Mouse (Mus musculus) monocyte, adult 5-6 weeks (primary cell): Measurements from ENCODE around the gene Slc43a1. TPM values are rescaled to one million over a fixed set of nuclear protein-coding genes. Genes with fewer than 3 reads are reported as not detected.
"Not testable (repeated sequence)": the region's sequence is repeated elsewhere in the genome, so short reads cannot be mapped to it uniquely, and the experiment has no call there.

Source experiments
- ATAC-seq: fragments of 153-309, 156-312 bp; replicated peaks from 2 replicates; pipeline ENCODE4 v1.8.0; 2017; ENCODE audit warnings: mild to moderate bottlenecking; ENCODE audit not compliant: low TSS enrichment, insufficient number of reproducible peaks, severe bottlenecking, poor library complexity, low FRiP score
- total RNA-seq: library from RNA; stranded (forward); fragments of 200-1000, 200-491, 200-594 nt; gene quantifications from 3 replicates; pipeline ENCODE4 v1.2.3, GENCODE M21; 2017

The Slc43a1 gene
- total RNA-seq, 1 experiment from 2014 or later, result not detected

DNA sequence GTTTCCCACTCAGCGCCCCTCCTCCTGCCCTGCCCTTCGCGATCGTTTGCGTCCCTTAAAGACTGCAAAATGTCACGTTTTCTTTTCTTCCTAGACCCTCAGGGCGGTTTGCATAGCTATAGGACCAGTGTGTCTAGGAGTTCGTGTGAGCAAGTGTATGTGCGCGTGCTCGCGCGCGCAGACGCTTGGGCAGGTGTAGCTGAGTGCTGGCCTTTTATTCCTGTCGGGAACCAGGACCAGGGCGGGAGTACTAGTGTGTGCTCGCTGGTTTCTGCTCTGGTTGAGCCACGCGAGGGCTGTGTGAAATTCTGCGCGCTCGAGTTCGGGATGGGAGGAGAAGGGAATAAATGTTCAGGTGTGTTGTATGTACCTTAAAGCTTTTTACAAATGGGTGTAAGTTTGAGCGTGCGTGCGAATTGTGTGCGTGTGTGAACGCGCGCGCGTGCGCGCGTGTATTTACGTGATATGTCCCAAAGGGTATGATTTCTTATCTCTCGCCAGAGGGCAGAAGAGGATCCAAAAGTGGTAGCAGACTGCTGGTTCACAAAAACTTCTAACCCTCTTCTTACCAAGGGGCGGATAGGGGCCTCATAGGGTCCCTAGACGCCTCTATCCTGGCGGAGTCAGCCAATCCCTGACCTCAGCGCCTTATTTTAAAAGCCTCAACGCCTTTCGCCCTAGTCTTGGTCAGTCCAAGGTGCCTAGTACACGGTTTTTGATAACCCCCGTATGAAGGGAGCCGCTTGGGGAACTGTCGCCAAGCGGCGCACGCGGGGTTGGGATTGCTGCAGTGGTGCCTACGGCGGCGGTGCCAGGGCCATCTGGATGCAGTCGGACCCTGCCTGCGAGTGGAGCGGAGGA lies 49.0 kb downstream of the Slc43a1 start:
- ATAC-seq, result no peak

DNA sequence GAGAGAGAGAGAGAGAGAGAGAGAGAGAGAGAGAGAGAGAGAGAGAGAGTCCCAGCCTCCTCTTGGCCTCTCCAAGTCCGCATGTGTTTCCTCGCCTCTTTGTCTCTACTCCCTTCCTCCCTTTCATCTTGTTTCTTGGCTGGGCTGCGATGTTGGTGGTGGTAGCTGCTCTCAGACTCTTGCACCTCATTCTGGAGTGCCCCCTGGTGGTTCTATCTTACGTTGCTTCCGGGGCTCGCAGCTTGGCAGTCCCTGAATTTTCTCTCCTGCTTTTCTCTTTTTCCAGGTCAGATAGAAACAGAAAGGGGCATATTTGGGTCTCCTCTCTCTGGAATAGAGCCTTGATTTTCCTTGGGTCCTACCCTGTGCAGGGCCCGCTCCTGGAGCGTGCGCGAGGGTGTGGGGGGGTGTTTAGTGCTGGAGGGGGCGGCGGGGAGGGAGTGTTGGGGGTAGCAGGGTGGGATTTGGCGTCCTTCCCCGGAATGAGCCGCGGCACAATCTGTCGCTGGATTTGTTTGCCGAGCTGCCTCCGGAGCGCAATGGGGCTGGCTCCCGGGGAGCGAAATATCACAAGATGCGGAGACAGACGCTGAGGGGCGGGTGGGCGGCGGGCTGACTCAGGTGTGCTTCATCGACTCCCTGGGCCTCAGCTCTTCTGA lies 50.1 kb downstream of the Slc43a1 start:
- ATAC-seq, result 0 out of 2 replicates have a peak, but pooled peaks have one; percentile 42

DNA sequence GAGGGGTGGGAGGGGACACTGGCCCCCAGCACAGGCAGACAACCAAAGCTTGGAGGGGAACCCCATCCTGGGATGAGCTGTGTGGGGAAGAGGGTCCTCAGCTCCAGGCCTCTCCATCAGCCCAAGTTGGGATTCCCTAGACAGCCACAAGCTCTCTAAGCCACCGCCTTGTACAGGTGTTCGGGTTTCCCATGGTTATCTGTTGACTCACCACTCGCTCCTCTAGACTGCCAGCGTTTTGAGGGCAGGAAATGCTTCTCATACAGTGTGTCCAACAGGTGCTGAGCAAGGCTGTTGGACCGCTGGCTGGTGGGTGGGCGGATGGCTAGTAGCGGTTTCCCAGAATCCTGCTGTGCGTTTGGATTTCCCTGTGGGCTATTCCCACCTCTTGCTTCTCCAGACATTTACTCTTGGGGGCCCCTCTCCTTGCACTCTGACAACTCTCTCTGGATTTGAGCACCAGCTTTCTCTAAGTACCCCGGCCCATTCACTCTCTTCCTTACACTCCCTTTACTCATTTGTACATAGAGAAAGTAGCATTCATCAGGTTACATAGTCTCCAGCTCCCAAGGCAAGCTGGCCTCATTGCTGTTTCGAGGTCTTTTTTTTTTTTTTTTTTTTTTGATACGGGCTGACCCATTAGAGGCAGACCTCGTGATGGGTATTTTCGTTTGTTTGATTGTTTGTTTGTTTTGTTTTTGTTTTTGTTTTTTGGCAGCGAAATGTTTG lies 50.8 kb downstream of the Slc43a1 start:
- no peak for ATAC-seq

DNA sequence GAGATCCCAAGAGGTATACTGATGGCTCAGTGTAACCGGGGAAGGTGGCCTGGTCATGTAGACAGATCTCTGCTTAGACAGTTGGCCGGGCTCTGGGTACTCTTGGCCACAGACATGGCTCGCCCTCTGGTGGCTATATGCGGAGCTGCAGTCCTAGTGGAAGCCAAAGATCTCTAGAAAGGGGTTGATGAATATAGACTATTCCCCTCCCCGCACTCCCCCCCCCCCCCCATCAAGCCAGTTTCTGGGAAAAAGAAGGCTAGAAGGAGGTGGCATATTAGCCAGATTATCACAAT lies 51.3 kb downstream of the Slc43a1 start:
- ATAC-seq, result peak; percentile 61

DNA sequence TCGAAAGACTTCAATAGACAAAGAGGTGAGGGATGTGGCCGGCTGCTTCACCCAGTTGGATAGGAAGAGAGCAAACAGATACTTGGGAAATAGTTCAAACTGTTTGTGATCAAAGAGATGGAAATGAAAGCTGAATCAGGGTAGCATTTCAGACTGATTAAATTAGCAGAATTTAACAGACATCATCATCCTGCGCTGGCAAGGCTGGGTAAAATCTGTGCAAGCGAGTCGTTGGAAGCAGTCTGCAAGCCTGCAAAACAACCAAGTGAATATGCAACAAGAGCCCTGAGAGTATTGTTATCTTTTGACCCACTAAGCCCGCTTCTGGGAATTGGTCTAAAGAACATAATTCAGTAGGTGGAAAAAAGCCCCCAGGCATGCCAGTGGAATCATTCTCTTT lies 54.7 kb downstream of the Slc43a1 start:
- no peak for ATAC-seq

DNA sequence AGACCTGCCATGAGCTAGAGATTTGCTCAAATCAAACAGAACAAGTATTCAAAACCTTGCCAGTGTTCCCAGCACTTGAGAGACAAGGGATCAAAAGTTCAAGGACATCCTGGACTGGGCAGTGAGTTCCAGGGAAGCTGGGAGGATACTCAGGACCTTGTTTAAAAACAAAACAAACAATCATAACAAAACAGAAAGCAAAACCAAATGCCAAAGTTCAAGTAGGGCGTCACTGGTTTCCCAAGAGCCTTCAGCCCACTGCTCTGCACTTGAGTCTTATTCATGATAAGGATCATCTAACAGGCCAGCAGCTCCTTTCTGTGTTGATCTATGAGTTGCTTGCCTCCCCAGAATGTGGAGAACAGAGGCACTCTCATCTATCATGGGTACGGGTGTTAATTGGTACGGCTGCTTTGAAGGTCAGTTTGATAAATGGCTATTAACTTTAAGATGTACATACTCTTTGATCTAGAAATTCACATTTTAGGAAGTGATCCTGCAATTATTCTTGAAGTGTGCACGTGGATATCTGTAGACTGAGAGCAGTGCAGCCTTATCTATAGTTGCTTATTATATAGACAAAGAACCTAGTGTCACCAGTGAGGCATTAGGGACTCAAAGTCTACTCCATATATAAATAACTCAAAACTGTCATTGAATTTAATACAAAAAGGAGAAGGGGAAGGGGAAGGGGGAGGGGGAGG lies 57.0 kb downstream of the Slc43a1 start:
- no peak for ATAC-seq

DNA sequence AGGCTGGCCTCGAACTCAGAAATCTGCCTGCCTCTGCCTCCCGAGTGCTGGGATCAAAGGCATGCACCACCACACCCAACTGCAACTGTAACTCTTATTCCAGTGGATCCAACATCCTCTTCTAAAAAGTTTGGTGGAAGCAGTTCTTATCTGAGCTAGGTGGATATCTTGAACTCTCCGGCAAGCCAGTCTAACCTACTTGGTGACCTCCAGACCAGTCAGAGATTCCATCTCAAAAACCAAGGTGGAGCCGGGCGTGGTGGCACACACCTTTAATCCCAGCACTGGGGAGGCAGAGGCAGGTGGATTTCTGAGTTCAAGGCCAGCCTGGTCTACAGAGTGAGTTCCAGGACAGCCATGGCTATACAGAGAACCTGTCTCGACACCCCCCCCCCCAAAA lies 58.0 kb downstream of the Slc43a1 start:
- not testable (repeated sequence) for ATAC-seq

DNA sequence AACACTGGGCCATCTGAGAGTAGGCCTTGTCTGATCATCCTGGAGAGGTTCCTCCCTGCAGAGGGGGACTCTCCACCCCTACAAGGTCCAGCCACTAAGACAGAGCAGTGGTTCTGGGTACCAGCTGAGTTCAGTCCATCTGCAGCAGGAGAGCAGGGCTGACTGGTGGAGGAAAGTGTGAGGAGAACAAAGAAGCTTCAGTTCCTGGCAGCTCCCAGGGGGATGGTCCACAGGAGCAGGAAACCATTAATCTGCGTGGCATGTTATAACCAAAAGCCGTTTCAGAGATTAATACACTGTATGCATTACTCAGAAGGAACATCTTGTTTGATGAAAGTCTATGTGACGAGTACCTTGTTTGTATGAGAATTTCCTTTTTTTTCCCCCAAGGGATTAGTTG lies 74.1 kb downstream of the Slc43a1 start:
- ATAC-seq, result no peak

Other genes starting within 250 kb of the Slc43a1 start
- gene Ctnnd1, start 188.1 kb upstream of the Slc43a1 start, total RNA-seq, result 7.9 to 20.7 TPM (median 8.5 TPM) in 3 replicates
- not detected in 3 replicates for gene Btbd18, start 179.8 kb upstream of the Slc43a1 start, total RNA-seq
- 34.9 to 47.7 TPM (median 37.5 TPM) in 3 replicates for gene Selenoh, start 168.1 kb upstream of the Slc43a1 start, total RNA-seq
- 4.1 TPM in 1 of 3 replicates, not detected in the others for gene Gm28635, start 160.8 kb upstream of the Slc43a1 start, total RNA-seq
- gene Med19, start 160.4 kb upstream of the Slc43a1 start, total RNA-seq, result 10.5 to 19.9 TPM (median 11.5 TPM) in 3 replicates
- 20.9 to 31.5 TPM (median 22.4 TPM) in 3 replicates for gene Tmx2, start 159.7 kb upstream of the Slc43a1 start, total RNA-seq
- gene Zdhhc5, start 123.7 kb upstream of the Slc43a1 start, total RNA-seq, result 22.4 to 46.2 TPM (median 25.7 TPM) in 3 replicates
- 29.1 to 46.4 TPM (median 29.3 TPM) in 3 replicates for gene Clp1, start 111.5 kb upstream of the Slc43a1 start, total RNA-seq
- not detected in 3 replicates for gene Ypel4, start 104.8 kb upstream of the Slc43a1 start, total RNA-seq
- not detected in 3 replicates for gene Gm19426, start 95.2 kb upstream of the Slc43a1 start, total RNA-seq
- gene Serping1, start 63.4 kb upstream of the Slc43a1 start, total RNA-seq, result not detected in 3 replicates
- 19.2 to 64.4 TPM (median 43.8 TPM) in 3 replicates for gene Ube2l6, start 40.0 kb upstream of the Slc43a1 start, total RNA-seq
- gene Smtnl1, start 16.2 kb upstream of the Slc43a1 start, total RNA-seq, result not detected in 3 replicates
- gene Timm10, start 11.9 kb upstream of the Slc43a1 start, total RNA-seq, result 11.3 to 21.0 TPM (median 16.2 TPM) in 3 replicates
- gene Rtn4rl2, start 47.9 kb downstream of the Slc43a1 start, total RNA-seq, result not detected in 3 replicates
- gene Slc43a3, start 97.7 kb downstream of the Slc43a1 start, total RNA-seq, result 4.1 to 5.3 TPM (median 4.8 TPM) in 3 replicates
- gene Prg2, start 141.6 kb downstream of the Slc43a1 start, total RNA-seq, result 1.2 to 3.6 TPM in 2 of 3 replicates, not detected in the other
- gene Prg3, start 149.4 kb downstream of the Slc43a1 start, total RNA-seq, result not detected in 3 replicates
- gene Ssrp1, start 198.4 kb downstream of the Slc43a1 start, total RNA-seq, result 113 to 215 TPM (median 119 TPM) in 3 replicates
- gene P2rx3, start 198.6 kb downstream of the Slc43a1 start, total RNA-seq, result 0.29 TPM in 1 of 3 replicates, not detected in the others
- gene Tnks1bp1, start 209.2 kb downstream of the Slc43a1 start, total RNA-seq, result 7.1 to 18.7 TPM (median 10.0 TPM) in 3 replicates